Mouse (Mus musculus) heart, embryonic 13.5 days (tissue): Measurements from ENCODE around the gene Dusp7. TPM values are rescaled to one million over a fixed set of nuclear protein-coding genes. Genes with fewer than 3 reads are reported as not detected.
A peak's percentile ranks its signal among the peaks of the same experiment; 100 is the strongest.

Source experiments
- ATAC-seq: fragments of 200-750 bp; cut with Nextera tagmentation; 2 replicates; pipeline ENCODE4 v1.8.0; 2017; ENCODE audit warnings: moderate TSS enrichment; ENCODE audit not compliant: insufficient number of reproducible peaks, low FRiP score, low TSS enrichment; ENCODE audit errors: extremely low read depth
- H3K27ac ChIP-seq: fragments of 300-500 bp; sonication (generic); replicated peaks from 2 replicates; pipeline ENCODE4 v1.5.1; 2015; ENCODE audit warnings: moderate library complexity, mild to moderate bottlenecking, inconsistent platforms
- H3K27me3 ChIP-seq: fragments of 300-500 bp; sonication (generic); replicated peaks from 2 replicates; pipeline ENCODE4 v1.6.1; 2015; ENCODE audit warnings: mild to moderate bottlenecking, inconsistent platforms
- H3K36me3 ChIP-seq: fragments of 300-500 bp; sonication (generic); 2 replicates; pipeline ENCODE4 v1.6.1; 2015; ENCODE audit warnings: mild to moderate bottlenecking, inconsistent platforms
- H3K4me1 ChIP-seq: fragments of 300-500 bp; sonication (generic); 2 replicates; pipeline ENCODE4 v1.6.1; 2015; ENCODE audit warnings: inconsistent platforms
- H3K4me2 ChIP-seq: fragments of 300-500 bp; sonication (generic); 2 replicates; pipeline ENCODE4 v1.6.1; 2015; ENCODE audit warnings: inconsistent platforms, mild to moderate bottlenecking, moderate library complexity
- H3K4me3 ChIP-seq: fragments of 300-500 bp; sonication (generic); 2 replicates; pipeline ENCODE4 v1.5.1; 2015; ENCODE audit warnings: moderate library complexity, mild to moderate bottlenecking, inconsistent platforms
- H3K9ac ChIP-seq: fragments of 300-500 bp; sonication (generic); 2 replicates; pipeline ENCODE4 v1.6.1; 2015; ENCODE audit warnings: inconsistent platforms, mild to moderate bottlenecking, moderate library complexity
- H3K9me3 ChIP-seq: fragments of 300-500 bp; sonication (generic); 2 replicates; pipeline ENCODE4 v1.6.1; 2016; ENCODE audit warnings: inconsistent platforms
- WGBS: fragments of 180-500 bp; shearing (Covaris S2); methylation state at CpG from one replicate; pipeline ENCODE4 v1.1.7; 2015; ENCODE audit warnings: mixed read lengths; 5-methylcytosine and 5-hydroxymethylcytosine counted together
- polyA plus RNA-seq: library from polyadenylated mRNA; unstranded; fragments of >200 nt; fragmentation: Nextera tagmentation; extraction: Ambion mirVana; gene quantifications from 2 replicates; pipeline ENCODE4 v1.2.1, GENCODE M21; 2015

Gene Dusp7
- polyA plus RNA-seq, 1 experiment from 2014 or later, result 8.6 TPM

DNA sequence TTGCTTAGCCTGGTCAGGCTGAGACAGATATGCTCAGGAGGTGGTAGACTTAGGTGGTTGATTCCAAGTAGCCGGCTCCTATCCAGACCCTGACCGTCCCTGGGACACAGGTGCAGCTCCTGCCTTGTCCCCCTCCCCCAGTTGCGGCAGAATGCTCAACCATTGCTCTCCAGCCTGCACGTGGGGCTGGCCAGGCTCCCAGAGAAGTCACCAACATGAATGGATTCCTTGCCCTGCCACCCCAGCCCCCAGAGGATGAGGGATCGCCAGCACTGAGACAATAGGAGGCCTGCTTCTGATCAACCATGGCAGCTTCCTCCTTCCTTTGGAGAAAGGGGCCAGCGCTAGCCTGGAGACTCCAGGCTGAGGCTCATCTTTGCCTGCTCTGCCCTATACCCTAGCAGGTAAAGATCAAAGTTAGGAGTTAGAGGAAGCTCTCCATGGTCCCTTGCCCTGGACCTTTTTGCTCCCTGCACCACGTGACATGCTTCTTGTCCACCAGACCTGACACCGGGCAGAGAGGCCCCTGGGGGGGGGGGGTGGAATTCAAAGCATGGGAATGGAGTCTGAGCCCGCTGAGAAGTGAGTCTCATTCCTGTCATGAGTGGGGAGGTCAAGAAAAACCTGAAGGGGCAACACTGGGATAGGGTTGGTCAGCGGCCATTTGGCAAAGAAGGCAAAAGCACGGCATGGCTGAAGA lies 24.5 kb downstream of the Dusp7 start:
- H3K4me3 ChIP-seq, result no peak overlapping the region
- peaks cover 54% of the 10 kb centered on the region for H3K4me1 ChIP-seq

DNA sequence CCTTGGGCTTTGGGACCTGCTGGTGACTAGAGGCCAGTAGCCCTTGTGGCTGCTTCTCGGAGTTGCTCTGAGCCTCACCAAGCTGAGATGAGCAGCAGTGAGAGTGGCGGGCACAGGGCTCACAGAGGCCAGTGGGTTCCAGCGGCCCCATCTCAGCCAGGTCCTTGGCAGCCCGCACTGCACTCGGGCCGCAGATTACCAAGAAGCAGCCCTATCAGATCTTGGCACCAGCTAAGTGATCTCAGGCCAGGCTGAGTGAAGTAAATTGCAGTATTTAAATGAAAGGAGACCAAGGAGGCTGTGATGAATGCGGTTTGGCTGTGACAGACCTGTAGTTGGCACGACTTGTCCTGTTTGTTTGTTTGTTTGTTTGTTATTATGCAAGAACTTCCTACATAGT lies 25.1 kb downstream of the Dusp7 start:
- H3K4me2 ChIP-seq, result no peak overlapping the region
- H3K4me1 ChIP-seq, result peaks cover 57% of the 10 kb centered on the region
- no peak overlapping the region for H3K4me3 ChIP-seq
- ATAC-seq, result no peak
- no peaks in the 10 kb centered on the region for H3K27me3 ChIP-seq
- no peak overlapping the region for H3K9ac ChIP-seq
- H3K36me3 ChIP-seq, result no peaks in the 10 kb centered on the region
- H3K9me3 ChIP-seq, result 0 out of 2 replicates have a peak, but pooled peaks cover 10% of the 10 kb centered on the region
- WGBS, result 70% methylated on average over 8 of the region's 8 CpGs
- no peak overlapping the region for H3K27ac ChIP-seq

More for the DNA sequence above, 24.5 kb downstream of the Dusp7 start:
- no peaks in the 10 kb centered on the region for H3K27me3 ChIP-seq
- 55% methylated on average over 11 of the region's 11 CpGs for WGBS
- H3K4me2 ChIP-seq, result no peak overlapping the region
- 0 out of 2 replicates have a peak overlapping the region, but pooled peaks have one; percentile 29 for H3K27ac ChIP-seq
- no peak for ATAC-seq
- H3K9ac ChIP-seq, result no peak overlapping the region
- H3K9me3 ChIP-seq, result 0 out of 2 replicates have a peak, but pooled peaks cover 10% of the 10 kb centered on the region
- H3K36me3 ChIP-seq, result no peaks in the 10 kb centered on the region

DNA sequence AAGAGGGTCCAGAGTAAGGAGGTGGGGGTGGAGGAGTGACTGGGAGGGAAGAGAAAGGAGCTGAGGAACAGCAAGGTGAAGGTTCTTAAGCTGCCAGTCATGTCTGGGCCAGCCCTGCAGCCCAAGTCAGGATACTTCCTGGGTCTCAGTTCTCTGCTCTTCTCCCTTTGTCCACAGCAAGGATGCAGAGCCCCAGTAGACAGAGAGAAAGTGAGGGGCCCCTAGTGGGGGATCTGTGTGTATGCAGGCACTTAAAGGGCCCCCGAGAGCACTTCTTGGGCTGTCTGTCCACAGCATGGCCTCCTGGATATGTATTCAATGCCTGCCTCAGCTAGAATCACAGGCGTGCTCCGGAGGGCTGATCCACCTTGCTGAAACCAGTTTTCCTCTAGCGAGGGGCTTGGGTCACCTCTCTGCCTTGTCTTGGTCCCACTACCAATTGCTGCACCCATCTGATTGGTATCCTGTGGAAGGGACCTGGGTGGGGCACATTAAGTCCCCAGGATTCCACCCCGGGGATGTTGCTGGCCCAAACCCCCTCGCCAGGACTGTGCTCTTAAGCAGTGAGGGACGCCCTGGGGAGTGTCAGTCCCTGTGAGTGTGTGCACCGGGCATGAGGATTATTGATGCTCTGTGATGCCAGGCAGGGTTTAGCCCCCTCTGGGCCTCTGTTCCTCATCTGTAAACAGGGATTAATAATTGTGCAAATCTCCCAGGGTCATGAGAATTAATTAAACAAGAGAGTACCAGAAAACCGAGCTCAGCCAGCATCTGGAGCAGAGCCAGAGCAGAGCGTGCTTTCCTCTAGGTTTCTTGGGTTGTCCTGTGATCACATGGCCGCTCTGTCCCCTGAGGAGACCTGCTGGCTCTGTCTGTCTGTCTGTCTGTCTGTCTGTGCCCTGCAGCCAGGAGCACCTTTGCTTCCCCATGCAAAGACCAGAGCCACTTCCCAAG lies 26.5 kb downstream of the Dusp7 start:
- WGBS, result 51% methylated on average over 11 of the region's 11 CpGs
- ATAC-seq, result no peak
- H3K9me3 ChIP-seq, result no peaks in the 10 kb centered on the region
- H3K4me2 ChIP-seq, result no peak overlapping the region
- no peak overlapping the region for H3K27ac ChIP-seq
- peak overlapping the region; percentile 39; the same call in 1 of the 2 replicates for H3K9ac ChIP-seq
- no peaks in the 10 kb centered on the region for H3K36me3 ChIP-seq
- H3K27me3 ChIP-seq, result no peaks in the 10 kb centered on the region
- no peak overlapping the region for H3K4me3 ChIP-seq
- H3K4me1 ChIP-seq, result peaks cover 64% of the 10 kb centered on the region

DNA sequence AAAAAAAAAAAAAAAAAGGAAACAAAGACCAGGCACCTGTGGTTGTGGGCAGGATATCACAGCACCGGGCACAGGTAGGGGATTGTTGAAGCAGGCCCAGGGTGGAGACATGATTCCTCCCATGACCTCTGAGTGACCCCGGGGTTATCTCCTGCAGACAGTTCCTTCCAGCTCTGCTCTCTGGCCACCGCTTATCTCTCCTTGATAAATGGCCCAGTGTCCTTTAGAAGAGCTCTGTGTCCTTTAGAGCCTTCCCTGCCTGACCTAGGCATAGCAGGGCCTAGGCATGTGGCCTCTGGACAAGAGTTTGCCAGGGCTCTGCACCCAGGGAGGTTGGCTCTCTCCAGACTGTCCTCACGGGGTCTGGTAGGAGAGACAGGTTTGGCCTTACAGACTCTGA lies 29.3 kb downstream of the Dusp7 start:
- Histone ChIP-seq H3K4me2 (0 out of 2 replicates have a peak overlapping the region, but pooled peaks have one; percentile 18), H3K27ac (peak overlapping the region; percentile 73), H3K9ac (no peak overlapping the region; the same call in 1 of the 2 replicates), H3K27me3 (no peaks in the 10 kb centered on the region), H3K36me3 (no peaks in the 10 kb centered on the region), H3K4me3 (no peak overlapping the region), H3K9me3 (no peaks in the 10 kb centered on the region), H3K4me1 (peaks cover 62% of the 10 kb centered on the region)
- ATAC-seq, result no peak
- 16% methylated on average over 4 of the region's 4 CpGs for WGBS

DNA sequence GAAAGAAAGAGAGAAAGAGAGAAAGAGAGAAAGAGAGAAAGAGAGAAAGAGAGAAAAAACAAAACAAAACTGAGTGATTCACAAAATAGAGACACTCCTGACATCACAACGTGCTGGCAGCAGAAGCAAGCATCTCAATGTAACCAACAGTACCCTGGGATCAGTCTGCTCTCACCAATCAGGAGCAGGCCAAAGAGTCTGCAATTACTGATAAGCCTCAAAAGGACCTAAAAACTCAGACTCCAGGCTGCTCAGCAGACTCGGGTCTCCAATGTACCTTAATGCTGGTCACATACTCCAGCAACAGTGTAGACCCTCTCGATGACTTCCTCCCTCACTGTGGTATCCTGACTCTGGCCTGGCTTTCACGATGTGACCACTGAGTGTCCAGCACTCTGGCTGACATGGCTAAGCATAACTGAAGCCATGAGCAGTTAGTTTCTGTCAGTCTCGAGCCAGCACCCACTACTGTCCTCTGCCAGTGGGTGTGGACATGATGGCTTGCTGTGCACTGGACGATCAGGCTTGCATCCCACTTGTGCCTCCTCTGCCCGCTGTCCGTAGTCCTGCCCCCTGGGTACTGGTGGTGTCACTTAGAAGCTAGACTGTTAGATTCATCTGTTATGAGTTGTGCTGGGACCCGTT lies 30.4 kb downstream of the Dusp7 start:
- Histone ChIP-seq H3K36me3 (no peaks in the 10 kb centered on the region), H3K27me3 (no peaks in the 10 kb centered on the region), H3K27ac (no peak overlapping the region), H3K4me2 (no peak overlapping the region), H3K9me3 (no peaks in the 10 kb centered on the region), H3K4me1 (peaks cover 62% of the 10 kb centered on the region), H3K4me3 (no peak overlapping the region), H3K9ac (no peak overlapping the region)
- ATAC-seq, result no peak
- 56% methylated on average over 9 of the region's 9 CpGs for WGBS

DNA sequence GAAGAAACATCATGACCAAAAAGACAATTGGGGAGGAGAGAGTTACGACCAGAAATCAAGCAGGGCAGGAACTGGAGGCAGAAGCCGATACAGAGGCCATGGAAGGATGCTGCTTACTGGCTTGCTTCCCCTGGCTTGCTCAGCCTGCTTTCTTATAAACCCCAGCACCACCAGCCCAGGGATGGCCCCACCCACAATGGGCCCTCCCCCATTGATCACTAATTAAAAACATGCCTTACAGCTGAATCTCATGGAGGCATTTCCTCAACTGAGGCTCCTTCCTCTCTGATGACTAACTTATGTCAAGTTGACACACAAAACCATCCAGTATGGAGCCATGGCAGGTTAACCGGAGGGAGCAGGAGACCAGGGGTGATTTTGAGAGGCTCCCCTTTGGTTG lies 31.4 kb downstream of the Dusp7 start:
- H3K4me3 ChIP-seq, result no peak overlapping the region
- H3K4me2 ChIP-seq, result no peak overlapping the region
- H3K36me3 ChIP-seq, result no peaks in the 10 kb centered on the region
- H3K27me3 ChIP-seq, result no peaks in the 10 kb centered on the region
- H3K9me3 ChIP-seq, result no peaks in the 10 kb centered on the region
- no peak overlapping the region for H3K9ac ChIP-seq
- H3K27ac ChIP-seq, result no peak overlapping the region
- 88% methylated on average over 3 of the region's 3 CpGs for WGBS
- H3K4me1 ChIP-seq, result peaks cover 57% of the 10 kb centered on the region
- ATAC-seq, result no peak

DNA sequence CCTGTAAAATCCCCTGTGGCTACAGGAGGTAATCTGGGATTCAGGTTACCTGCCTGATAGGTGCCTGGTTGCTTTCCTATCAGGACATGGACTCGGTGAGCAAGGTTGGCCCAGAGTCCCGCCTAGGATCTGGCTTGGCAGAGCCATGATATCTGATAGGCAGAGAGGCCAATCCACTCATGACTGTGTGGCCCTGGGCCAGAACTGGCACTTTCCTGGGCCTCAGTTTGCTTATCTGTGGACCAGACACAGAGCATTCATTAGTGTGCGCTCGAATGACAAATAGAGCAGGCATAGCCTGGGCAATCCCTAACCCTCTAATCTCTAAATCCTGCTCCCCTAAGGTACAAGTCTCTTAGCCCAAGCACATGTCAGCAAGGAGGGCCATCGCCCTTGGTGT lies 33.7 kb downstream of the Dusp7 start:
- Histone ChIP-seq H3K36me3 (no peaks in the 10 kb centered on the region), H3K4me2 (no peak overlapping the region), H3K4me3 (no peak overlapping the region), H3K4me1 (peaks cover 73% of the 10 kb centered on the region), H3K9ac (no peak overlapping the region), H3K9me3 (no peaks in the 10 kb centered on the region), H3K27ac (no peak overlapping the region), H3K27me3 (no peaks in the 10 kb centered on the region)
- WGBS, result 50% methylated on average over 5 of the region's 5 CpGs
- no peak for ATAC-seq

DNA sequence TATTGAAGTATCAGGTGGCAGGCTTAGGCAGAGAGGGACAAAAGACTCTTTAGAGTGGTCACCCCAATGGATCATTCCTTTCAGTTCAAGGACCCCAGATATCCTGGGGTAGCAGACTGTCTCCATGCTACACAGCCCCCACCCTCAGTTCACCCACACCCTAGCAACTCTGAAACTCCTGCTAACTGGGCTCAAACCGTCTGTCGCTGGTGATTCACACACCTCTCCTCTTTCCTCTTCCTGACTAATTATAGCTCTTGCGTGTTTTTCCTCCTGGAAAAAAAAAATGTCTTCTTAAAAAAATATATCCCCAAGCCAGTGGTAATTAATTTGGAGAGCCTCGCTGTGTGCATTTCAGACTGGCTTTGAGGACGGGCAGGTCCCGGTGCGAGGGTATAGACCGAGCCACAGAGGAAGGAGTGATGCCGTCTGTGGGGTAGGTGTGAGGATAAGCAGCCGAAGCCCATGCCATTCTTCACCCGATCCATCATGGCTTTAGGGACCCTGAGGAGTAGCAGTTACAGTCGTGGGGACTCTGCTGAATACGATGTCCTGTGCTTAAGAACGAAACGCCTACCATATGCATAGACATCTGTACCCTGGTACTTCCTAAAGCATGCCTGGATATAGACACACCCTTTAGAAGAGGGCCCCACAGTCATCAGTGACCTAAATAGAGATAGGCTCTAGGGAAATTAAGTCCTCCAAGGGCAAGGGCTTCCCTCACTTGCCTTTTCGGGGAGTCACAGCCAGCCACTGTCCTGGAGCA lies 34.4 kb downstream of the Dusp7 start:
- Histone ChIP-seq H3K27me3 (no peaks in the 10 kb centered on the region), H3K9ac (no peak overlapping the region), H3K27ac (no peak overlapping the region), H3K4me2 (no peak overlapping the region), H3K4me1 (peaks cover 73% of the 10 kb centered on the region), H3K36me3 (no peaks in the 10 kb centered on the region), H3K9me3 (no peaks in the 10 kb centered on the region), H3K4me3 (no peak overlapping the region)
- no peak for ATAC-seq
- 66% methylated on average over 16 of the region's 16 CpGs for WGBS

DNA sequence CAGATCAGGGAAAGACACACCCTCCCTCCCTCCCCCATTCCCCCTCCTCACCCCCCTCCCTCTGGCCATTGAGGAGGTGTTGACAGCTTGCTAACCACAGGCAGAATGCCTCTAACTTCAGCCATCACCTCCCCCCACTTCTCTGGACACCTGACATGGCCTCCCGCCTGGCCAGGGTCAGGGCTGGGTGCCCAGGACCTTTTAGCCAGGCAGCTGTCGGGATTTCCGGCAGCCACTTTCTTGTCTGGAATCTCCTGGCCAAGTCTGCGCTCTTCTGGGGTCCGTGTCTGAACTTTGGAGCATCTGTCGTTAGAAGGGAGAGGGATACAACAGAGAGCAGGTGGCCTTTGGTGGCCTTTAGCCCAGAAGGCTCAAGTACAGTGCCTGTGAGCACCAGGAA lies 36.8 kb downstream of the Dusp7 start:
- Histone ChIP-seq H3K9ac (no peak overlapping the region), H3K4me3 (no peak overlapping the region), H3K9me3 (no peaks in the 10 kb centered on the region), H3K36me3 (no peaks in the 10 kb centered on the region), H3K4me1 (peaks cover 72% of the 10 kb centered on the region), H3K27ac (peak overlapping the region; percentile 83), H3K27me3 (no peaks in the 10 kb centered on the region), H3K4me2 (0 out of 2 replicates have a peak overlapping the region, but pooled peaks have one; percentile 1)
- 7% methylated on average over 6 of the region's 6 CpGs for WGBS
- ATAC-seq, result peak; percentile 56; the same call in 1 of the 2 replicates

DNA sequence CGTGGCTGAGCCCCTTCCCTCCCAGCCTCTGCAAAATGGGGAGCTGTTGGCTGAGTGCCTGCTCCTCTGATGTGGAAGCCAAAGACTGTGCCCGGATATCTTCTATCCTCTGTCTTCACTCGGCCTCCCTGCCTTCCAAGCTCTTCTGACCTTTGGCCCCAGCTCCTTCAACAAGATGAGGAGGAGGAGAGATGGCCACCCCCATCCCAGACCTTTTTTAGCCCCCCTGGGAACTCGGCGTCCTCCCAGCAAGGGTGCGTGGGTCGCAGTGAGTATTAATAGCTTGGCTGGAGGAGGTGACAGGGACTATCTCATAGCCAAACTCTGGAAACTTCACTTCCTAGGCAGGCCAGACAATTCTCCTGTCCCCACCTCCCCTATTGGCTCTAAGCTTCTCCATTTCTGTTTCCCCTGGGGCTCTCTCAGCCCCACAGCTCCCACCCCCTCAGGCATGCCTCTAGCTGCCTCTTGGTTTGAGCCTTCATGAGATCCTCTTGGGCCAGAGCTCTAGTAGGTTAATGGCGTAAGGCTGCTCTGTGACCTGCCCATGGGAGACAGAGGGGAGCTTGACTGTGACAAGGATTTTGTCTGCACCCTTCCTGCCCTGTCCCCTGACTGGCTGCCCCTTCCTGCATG lies 38.1 kb downstream of the Dusp7 start:
- no peaks in the 10 kb centered on the region for H3K9me3 ChIP-seq
- no peaks in the 10 kb centered on the region; the same call in 1 of the 2 replicates for H3K27me3 ChIP-seq
- H3K4me1 ChIP-seq, result peaks cover 80% of the 10 kb centered on the region
- H3K4me2 ChIP-seq, result peak overlapping the region; percentile 32
- no peak overlapping the region for H3K9ac ChIP-seq
- H3K36me3 ChIP-seq, result no peaks in the 10 kb centered on the region
- H3K27ac ChIP-seq, result peak overlapping the region; percentile 83
- ATAC-seq, result peak; percentile 46; the same call in 1 of the 2 replicates
- WGBS, result 9% methylated on average over 8 of the region's 8 CpGs
- H3K4me3 ChIP-seq, result no peak overlapping the region
